Mouse (Mus musculus): Measurements from ENCODE around the gene Grk1. TPM values are rescaled to one million over a fixed set of nuclear protein-coding genes. Genes with fewer than 3 reads are reported as not detected.
A peak's percentile ranks its signal among the peaks of the same experiment; 100 is the strongest.

The Grk1 gene
- polyA plus RNA-seq (2015; fragmentation: Nextera tagmentation; extraction: Ambion mirVana) = not detected in 2 replicates

- Histone ChIP-seq H3K4me1 (ENCODE audit: control insufficient read depth, insufficient read depth, low read length) (no peaks in the 10 kb centered on the region), H3K36me3 (ENCODE audit: control insufficient read depth, insufficient read depth, low read length) (no peaks in the 10 kb centered on the region), H3K27me3 (replicated peaks; ENCODE audit: control insufficient read depth, insufficient read depth, low read length) (no peaks in the 10 kb centered on the region), H3K4me2 (ENCODE audit: low read depth, low read length) (no peak within 1 kb of the TSS), H3K9me3 (ENCODE audit: control insufficient read depth, low read length) (no peaks in the 10 kb centered on the region), H3K4me3 (ENCODE audit: low read length) (no peak within 1 kb of the TSS), H3K27ac (ENCODE audit: low read length) (no peak within 1 kb of the TSS), H3K9ac (ENCODE audit: low read depth, low read length) (no peak within 1 kb of the TSS)
- ATAC-seq = no peak
- 83% methylated on average over 5 of the region's 5 CpGs for WGBS
Observed at GRCm38 (mm10) chr8:13404666-13405131, at the start of gene Grk1. Gene Grk1, plus strand, starts transcription at chr8:13405081.

- Histone ChIP-seq H3K4me2 (ENCODE audit: low read depth, low read length) (no peak overlapping the region), H3K36me3 (ENCODE audit: control insufficient read depth, insufficient read depth, low read length) (peaks cover 30% of the 10 kb centered on the region), H3K9ac (ENCODE audit: low read depth, low read length) (no peak overlapping the region), H3K4me1 (ENCODE audit: control insufficient read depth, insufficient read depth, low read length) (peaks cover 7% of the 10 kb centered on the region), H3K27ac (ENCODE audit: low read length) (no peak overlapping the region), H3K4me3 (ENCODE audit: low read length) (no peak overlapping the region), H3K27me3 (replicated peaks; ENCODE audit: control insufficient read depth, insufficient read depth, low read length) (no peaks in the 10 kb centered on the region), H3K9me3 (ENCODE audit: control insufficient read depth, low read length) (no peaks in the 10 kb centered on the region)
- no peak for ATAC-seq
- WGBS = 75% methylated on average over 6 of the region's 6 CpGs
Observed at GRCm38 (mm10) chr8:13356221-13356620, 48.7 kb upstream of the Grk1 start.

- Histone ChIP-seq H3K27me3 (replicated peaks; ENCODE audit: control insufficient read depth, insufficient read depth, low read length) (no peaks in the 10 kb centered on the region), H3K27ac (ENCODE audit: low read length) (no peak overlapping the region), H3K36me3 (ENCODE audit: control insufficient read depth, insufficient read depth, low read length) (peaks cover 34% of the 10 kb centered on the region), H3K9ac (ENCODE audit: low read depth, low read length) (no peak overlapping the region), H3K4me1 (ENCODE audit: control insufficient read depth, insufficient read depth, low read length) (peaks cover 2% of the 10 kb centered on the region; the same call in 1 of the 2 replicates), H3K9me3 (ENCODE audit: control insufficient read depth, low read length) (no peaks in the 10 kb centered on the region), H3K4me2 (ENCODE audit: low read depth, low read length) (no peak overlapping the region), H3K4me3 (ENCODE audit: low read length) (no peak overlapping the region)
- ATAC-seq = no peak
- WGBS = 66% methylated on average over 10 of the region's 10 CpGs
Observed at GRCm38 (mm10) chr8:13356681-13357080, 48.2 kb upstream of the Grk1 start.

GRCm38 (mm10) chr8:13360213-13360612 is 44.7 kb upstream of the Grk1 start:
- Histone ChIP-seq H3K27me3 (replicated peaks; ENCODE audit: control insufficient read depth, insufficient read depth, low read length) (no peaks in the 10 kb centered on the region), H3K9ac (ENCODE audit: low read depth, low read length) (no peak overlapping the region), H3K36me3 (ENCODE audit: control insufficient read depth, insufficient read depth, low read length) (peaks cover 37% of the 10 kb centered on the region), H3K27ac (ENCODE audit: low read length) (no peak overlapping the region), H3K4me2 (ENCODE audit: low read depth, low read length) (no peak overlapping the region), H3K4me3 (ENCODE audit: low read length) (no peak overlapping the region), H3K9me3 (ENCODE audit: control insufficient read depth, low read length) (no peaks in the 10 kb centered on the region), H3K4me1 (ENCODE audit: control insufficient read depth, insufficient read depth, low read length) (no peaks in the 10 kb centered on the region)
- ATAC-seq = no peak
- 90% methylated on average over 7 of the region's 7 CpGs for WGBS

- Histone ChIP-seq H3K9me3 (ENCODE audit: control insufficient read depth, low read length) (no peaks in the 10 kb centered on the region), H3K4me2 (ENCODE audit: low read depth, low read length) (no peak overlapping the region), H3K4me3 (ENCODE audit: low read length) (no peak overlapping the region), H3K9ac (ENCODE audit: low read depth, low read length) (no peak overlapping the region), H3K36me3 (ENCODE audit: control insufficient read depth, insufficient read depth, low read length) (peaks cover 37% of the 10 kb centered on the region), H3K4me1 (ENCODE audit: control insufficient read depth, insufficient read depth, low read length) (no peaks in the 10 kb centered on the region), H3K27ac (ENCODE audit: low read length) (no peak overlapping the region), H3K27me3 (replicated peaks; ENCODE audit: control insufficient read depth, insufficient read depth, low read length) (no peaks in the 10 kb centered on the region)
- 94% methylated on average over 6 of the region's 6 CpGs for WGBS
- no peak for ATAC-seq
Observed at GRCm38 (mm10) chr8:13361865-13362264, 43.0 kb upstream of the Grk1 start.

- 86% methylated on average over 8 of the region's 8 CpGs for WGBS
- no peak overlapping the region for H3K9ac ChIP-seq (ENCODE audit: low read depth, low read length)
- no peaks in the 10 kb centered on the region for H3K9me3 ChIP-seq (ENCODE audit: control insufficient read depth, low read length)
- H3K4me1 ChIP-seq (ENCODE audit: control insufficient read depth, insufficient read depth, low read length) = no peaks in the 10 kb centered on the region
- peaks cover 31% of the 10 kb centered on the region for H3K36me3 ChIP-seq (ENCODE audit: control insufficient read depth, insufficient read depth, low read length)
- H3K4me3 ChIP-seq (ENCODE audit: low read length) = no peak overlapping the region
- no peak for ATAC-seq
- H3K27ac ChIP-seq (ENCODE audit: low read length) = no peak overlapping the region
- no peak overlapping the region for H3K4me2 ChIP-seq (ENCODE audit: low read depth, low read length)
- H3K27me3 ChIP-seq (replicated peaks; ENCODE audit: control insufficient read depth, insufficient read depth, low read length) = no peaks in the 10 kb centered on the region
Observed at GRCm38 (mm10) chr8:13373151-13373662, 31.7 kb upstream of the Grk1 start.

GRCm38 (mm10) chr8:13381630-13382029 is 23.3 kb upstream of the Grk1 start:
- Histone ChIP-seq H3K4me3 (ENCODE audit: low read length) (no peak overlapping the region), H3K4me2 (ENCODE audit: low read depth, low read length) (no peak overlapping the region), H3K27ac (ENCODE audit: low read length) (no peak overlapping the region), H3K36me3 (ENCODE audit: control insufficient read depth, insufficient read depth, low read length) (peaks cover 7% of the 10 kb centered on the region; the same call in 1 of the 2 replicates), H3K4me1 (ENCODE audit: control insufficient read depth, insufficient read depth, low read length) (no peaks in the 10 kb centered on the region), H3K9ac (ENCODE audit: low read depth, low read length) (no peak overlapping the region), H3K27me3 (replicated peaks; ENCODE audit: control insufficient read depth, insufficient read depth, low read length) (no peaks in the 10 kb centered on the region), H3K9me3 (ENCODE audit: control insufficient read depth, low read length) (no peaks in the 10 kb centered on the region)
- 86% methylated on average over 7 of the region's 7 CpGs for WGBS
- no peak for ATAC-seq

DNA sequence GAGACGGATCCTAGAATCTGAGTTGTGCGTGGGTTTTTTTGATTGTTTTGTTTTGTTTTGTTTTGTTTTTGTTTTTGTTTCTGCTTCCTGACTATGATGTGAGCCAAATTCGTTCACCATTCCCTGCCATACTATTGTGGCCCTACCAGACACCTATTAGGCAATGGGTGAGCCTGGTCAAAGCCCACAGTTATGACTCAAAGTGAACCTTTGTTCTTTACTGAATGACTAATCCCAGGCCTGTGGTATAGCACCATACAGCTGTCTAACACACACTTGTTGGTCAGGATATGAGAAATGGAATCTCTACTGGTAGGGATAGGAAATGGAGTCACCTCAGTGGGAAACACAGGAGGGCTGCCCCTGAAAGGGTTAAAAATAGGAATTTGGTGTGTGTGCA is 22.3 kb upstream of the Grk1 start:
- Histone ChIP-seq H3K27ac (ENCODE audit: low read length) (no peak overlapping the region), H3K4me1 (ENCODE audit: control insufficient read depth, insufficient read depth, low read length) (no peaks in the 10 kb centered on the region), H3K36me3 (ENCODE audit: control insufficient read depth, insufficient read depth, low read length) (peaks cover 7% of the 10 kb centered on the region; the same call in 1 of the 2 replicates), H3K9me3 (ENCODE audit: control insufficient read depth, low read length) (no peaks in the 10 kb centered on the region), H3K4me3 (ENCODE audit: low read length) (no peak overlapping the region), H3K4me2 (ENCODE audit: low read depth, low read length) (no peak overlapping the region), H3K9ac (ENCODE audit: low read depth, low read length) (no peak overlapping the region), H3K27me3 (replicated peaks; ENCODE audit: control insufficient read depth, insufficient read depth, low read length) (no peaks in the 10 kb centered on the region)
- WGBS = 92% methylated on average over 3 of the region's 3 CpGs
- ATAC-seq = 0 out of 2 replicates have a peak, but pooled peaks have one; percentile 48

GRCm38 (mm10) chr8:13382999-13383398 is 21.9 kb upstream of the Grk1 start:
- 91% methylated on average over 4 of the region's 4 CpGs for WGBS
- H3K9ac ChIP-seq (ENCODE audit: low read depth, low read length) = no peak overlapping the region
- ATAC-seq = no peak
- peaks cover 7% of the 10 kb centered on the region; the same call in 1 of the 2 replicates for H3K36me3 ChIP-seq (ENCODE audit: control insufficient read depth, insufficient read depth, low read length)
- no peak overlapping the region for H3K4me2 ChIP-seq (ENCODE audit: low read depth, low read length)
- no peak overlapping the region for H3K4me3 ChIP-seq (ENCODE audit: low read length)
- H3K27me3 ChIP-seq (replicated peaks; ENCODE audit: control insufficient read depth, insufficient read depth, low read length) = no peaks in the 10 kb centered on the region
- no peaks in the 10 kb centered on the region for H3K4me1 ChIP-seq (ENCODE audit: control insufficient read depth, insufficient read depth, low read length)
- no peak overlapping the region for H3K27ac ChIP-seq (ENCODE audit: low read length)
- no peaks in the 10 kb centered on the region for H3K9me3 ChIP-seq (ENCODE audit: control insufficient read depth, low read length)

GRCm38 (mm10) chr8:13386366-13386765 is 18.5 kb upstream of the Grk1 start:
- Histone ChIP-seq H3K36me3 (ENCODE audit: control insufficient read depth, insufficient read depth, low read length) (no peaks in the 10 kb centered on the region), H3K27ac (ENCODE audit: low read length) (no peak overlapping the region), H3K9me3 (ENCODE audit: control insufficient read depth, low read length) (no peaks in the 10 kb centered on the region), H3K4me2 (ENCODE audit: low read depth, low read length) (no peak overlapping the region), H3K27me3 (replicated peaks; ENCODE audit: control insufficient read depth, insufficient read depth, low read length) (no peaks in the 10 kb centered on the region), H3K9ac (ENCODE audit: low read depth, low read length) (no peak overlapping the region), H3K4me3 (ENCODE audit: low read length) (no peak overlapping the region), H3K4me1 (ENCODE audit: control insufficient read depth, insufficient read depth, low read length) (no peaks in the 10 kb centered on the region)
- no peak for ATAC-seq
- WGBS = 71% methylated on average over 13 of the region's 13 CpGs

Data from intestine, embryonic 16.5 days (tissue).